Mouse (Mus musculus): ENCODE data around the gene 1700021F07Rik.

Gene 1700021F07Rik

GRCm38 (mm10) chr2:173563336-173563735 lies 41.0 kb downstream of the 1700021F07Rik start:
- DNase-seq, result no peak

DNA sequence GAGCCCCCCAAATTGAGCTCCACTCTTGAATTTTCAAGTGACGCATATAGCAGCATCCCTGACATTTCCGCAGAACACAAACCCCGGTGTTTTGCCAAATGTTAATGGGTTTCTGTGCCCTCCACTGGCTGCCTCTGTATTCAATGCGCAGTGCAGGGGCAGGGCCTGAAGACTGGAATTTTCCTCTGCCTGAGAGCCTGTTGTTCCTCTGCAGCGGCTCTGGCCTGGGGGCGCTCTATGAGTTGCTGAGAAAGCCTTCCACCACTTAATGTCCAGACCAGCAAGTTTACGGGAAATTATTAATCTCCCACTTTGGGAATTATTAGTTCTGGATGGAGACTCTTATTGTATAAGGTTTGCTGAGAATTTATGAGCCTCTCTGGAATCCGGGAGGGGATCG lies 41.8 kb downstream of the 1700021F07Rik start:
- DNase-seq, result no peak
